Mouse (Mus musculus) naive thymus-derived CD4-positive, alpha-beta T cell, adult 5 months (primary cell): ENCODE data around the gene Vmn1r111. TPM values are rescaled to one million over a fixed set of nuclear protein-coding genes. Genes with fewer than 3 reads are reported as not detected.

Experiments
- polyA plus RNA-seq: library from polyadenylated mRNA; unstranded; fragments of 100-300 nt; shearing (Covaris generic); gene quantifications from one replicate; pipeline ENCODE4 v1.2.1, GENCODE M21; 2017

The Vmn1r111 gene
- polyA plus RNA-seq = not detected

DNA sequence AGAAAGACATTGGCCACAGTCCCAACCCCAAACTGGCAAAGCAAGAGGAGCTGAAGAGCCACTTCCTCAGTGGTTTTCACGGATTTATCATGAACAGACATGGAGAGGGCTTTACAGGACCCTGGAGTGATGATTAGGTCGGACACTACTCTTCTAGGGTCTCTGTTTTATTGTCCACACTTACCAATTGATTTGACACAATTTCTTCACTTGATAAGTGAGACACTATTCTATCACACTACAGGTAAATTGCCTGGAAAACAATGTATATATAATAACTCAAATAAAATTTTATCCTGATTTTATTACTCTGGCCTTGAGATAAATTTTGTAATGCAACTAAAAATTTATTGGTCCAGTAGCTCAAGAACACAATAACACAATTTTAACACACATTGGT, at the start of gene Vmn1r111:
Gene Vmn1r111 (minus strand): TSS at position 101 of the 400 bp plus-strand sequence.

DNA sequence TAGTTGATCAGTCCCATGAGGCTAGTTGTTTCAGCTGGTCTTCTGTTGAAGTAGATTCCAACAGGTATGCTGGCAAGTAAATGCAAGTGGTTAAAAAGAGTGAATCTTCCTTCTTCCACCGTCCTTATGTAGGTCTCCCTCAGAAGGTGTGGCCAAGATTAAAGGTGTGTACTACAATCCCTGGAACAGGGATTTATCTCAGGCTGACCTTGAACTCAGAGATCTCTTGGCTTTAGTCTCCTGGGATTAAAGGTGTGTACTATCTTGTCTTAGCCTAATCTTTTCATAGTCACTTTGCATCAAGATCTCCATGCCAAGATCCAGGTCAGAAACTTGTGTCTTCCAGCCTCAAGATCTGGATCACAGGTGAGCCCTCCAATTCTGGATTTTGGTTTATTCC, 27.5 kb upstream of the Vmn1r111 start, which contains the start of gene Gm10668:
Gene Gm10668 (minus strand): TSS at position 101 of the 400 bp plus-strand sequence.

DNA sequence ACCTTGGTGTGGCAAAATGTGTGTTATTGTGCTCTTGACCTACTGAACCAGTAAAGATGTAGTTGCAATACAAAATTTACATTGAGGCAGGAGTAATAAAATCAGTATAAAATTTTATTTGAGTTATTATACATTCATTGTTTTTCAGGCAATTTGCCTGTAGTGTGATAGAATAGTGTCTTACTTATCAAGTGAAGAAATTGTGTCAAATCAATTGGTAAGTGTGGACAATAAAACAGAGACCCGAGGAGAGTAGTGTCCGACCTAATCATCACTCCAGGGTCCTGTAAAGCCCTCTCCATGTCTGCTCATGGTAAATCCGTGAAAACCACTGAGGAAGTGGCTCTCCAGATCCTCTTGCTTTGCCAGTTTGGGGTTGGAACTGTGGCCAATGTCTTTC, 34.4 kb downstream of the Vmn1r111 start, which contains the start of gene Vmn1r107:
Gene Vmn1r107 (plus strand): TSS at position 301 of the 400 bp plus-strand sequence.

Other genes with a start within 250 kb of the Vmn1r111 start
- gene Gm10670, start 228.3 kb downstream of the Vmn1r111 start, polyA plus RNA-seq = not detected
- not detected for gene Vmn1r103, start 192.7 kb downstream of the Vmn1r111 start, polyA plus RNA-seq
- 0.73 TPM for gene Vmn1r104, start 169.4 kb downstream of the Vmn1r111 start, polyA plus RNA-seq
- not detected for gene Gm5726, start 157.5 kb downstream of the Vmn1r111 start, polyA plus RNA-seq
- gene Gm4141, start 127.0 kb downstream of the Vmn1r111 start, polyA plus RNA-seq = not detected
- gene Gm4513, start 104.2 kb downstream of the Vmn1r111 start, polyA plus RNA-seq = 0.24 TPM
- not detected for gene Vmn1r107, start 34.3 kb downstream of the Vmn1r111 start, polyA plus RNA-seq
- not detected for gene Gm10668, start 27.4 kb upstream of the Vmn1r111 start, polyA plus RNA-seq
- not detected for gene Vmn1r112, start 68.0 kb upstream of the Vmn1r111 start, polyA plus RNA-seq
- not detected for gene Vmn1r113, start 84.1 kb upstream of the Vmn1r111 start, polyA plus RNA-seq
- gene Vmn1r114, start 109.0 kb upstream of the Vmn1r111 start, polyA plus RNA-seq = not detected
- not detected for gene Vmn1r115, start 141.8 kb upstream of the Vmn1r111 start, polyA plus RNA-seq
- gene Vmn1r116, start 169.0 kb upstream of the Vmn1r111 start, polyA plus RNA-seq = not detected
- gene Vmn1r117, start 180.9 kb upstream of the Vmn1r111 start, polyA plus RNA-seq = not detected
- gene Vmn1r118, start 209.1 kb upstream of the Vmn1r111 start, polyA plus RNA-seq = not detected